Mouse (Mus musculus): ENCODE data around the gene Per1. TPM values are rescaled to one million over a fixed set of nuclear protein-coding genes. Genes with fewer than 3 reads are reported as not detected.

The Per1 gene
- polyA plus RNA-seq, 1 experiment from 2014 or later = 15.4 TPM

Other genes starting within 250 kb of the Per1 start
- gene Ndel1, start 223.4 kb upstream of the Per1 start, polyA plus RNA-seq (2015; fragmentation: Nextera tagmentation; extraction: Ambion mirVana) = 78.7 and 80.4 TPM in 2 replicates
- 0.22 and 0.64 TPM in 2 replicates for gene Rnf222, start 206.7 kb upstream of the Per1 start, polyA plus RNA-seq (2015; fragmentation: Nextera tagmentation; extraction: Ambion mirVana)
- gene Rpl26, start 193.6 kb upstream of the Per1 start, polyA plus RNA-seq (2015; fragmentation: Nextera tagmentation; extraction: Ambion mirVana) = 1,013 and 1,066 TPM in 2 replicates
- gene Odf4, start 168.1 kb upstream of the Per1 start, polyA plus RNA-seq (2015; fragmentation: Nextera tagmentation; extraction: Ambion mirVana) = not detected in 2 replicates
- 8.5 and 8.8 TPM in 2 replicates for gene Arhgef15, start 137.7 kb upstream of the Per1 start, polyA plus RNA-seq (2015; fragmentation: Nextera tagmentation; extraction: Ambion mirVana)
- gene Slc25a35, start 127.1 kb upstream of the Per1 start, polyA plus RNA-seq (2015; fragmentation: Nextera tagmentation; extraction: Ambion mirVana) = 5.1 and 5.3 TPM in 2 replicates
- gene Rangrf, start 120.0 kb upstream of the Per1 start, polyA plus RNA-seq (2015; fragmentation: Nextera tagmentation; extraction: Ambion mirVana) = 55.9 and 63.0 TPM in 2 replicates
- gene Pfas, start 86.8 kb upstream of the Per1 start, polyA plus RNA-seq (2015; fragmentation: Nextera tagmentation; extraction: Ambion mirVana) = 31.5 and 33.7 TPM in 2 replicates
- 40.3 and 45.5 TPM in 2 replicates for gene Ctc1, start 79.3 kb upstream of the Per1 start, polyA plus RNA-seq (2015; fragmentation: Nextera tagmentation; extraction: Ambion mirVana)
- 134 and 146 TPM in 2 replicates for gene Aurkb, start 49.6 kb upstream of the Per1 start, polyA plus RNA-seq (2015; fragmentation: Nextera tagmentation; extraction: Ambion mirVana)
- gene Borcs6, start 35.5 kb upstream of the Per1 start, polyA plus RNA-seq (2015; fragmentation: Nextera tagmentation; extraction: Ambion mirVana) = 10.3 and 10.7 TPM in 2 replicates
- 49.6 and 55.0 TPM in 2 replicates for gene Tmem107, start 24.4 kb upstream of the Per1 start, polyA plus RNA-seq (2015; fragmentation: Nextera tagmentation; extraction: Ambion mirVana)
- 68.5 and 84.6 TPM in 2 replicates for gene Vamp2, start 6.7 kb upstream of the Per1 start, polyA plus RNA-seq (2015; fragmentation: Nextera tagmentation; extraction: Ambion mirVana)
- gene Hes7, start 25.2 kb downstream of the Per1 start, polyA plus RNA-seq (2015; fragmentation: Nextera tagmentation; extraction: Ambion mirVana) = 0.76 and 1.0 TPM in 2 replicates
- 0.37 TPM in 2 replicates for gene 9130213A22Rik, start 27.4 kb downstream of the Per1 start, polyA plus RNA-seq (2015; fragmentation: Nextera tagmentation; extraction: Ambion mirVana)
- gene Aloxe3, start 30.7 kb downstream of the Per1 start, polyA plus RNA-seq (2015; fragmentation: Nextera tagmentation; extraction: Ambion mirVana) = 0.27 and 1.2 TPM in 2 replicates
- gene Alox12b, start 61.8 kb downstream of the Per1 start, polyA plus RNA-seq (2015; fragmentation: Nextera tagmentation; extraction: Ambion mirVana) = 4.2 and 11.5 TPM in 2 replicates
- gene Alox8, start 102.6 kb downstream of the Per1 start, polyA plus RNA-seq (2015; fragmentation: Nextera tagmentation; extraction: Ambion mirVana) = 0.28 and 0.31 TPM in 2 replicates
- gene Gucy2e, start 141.8 kb downstream of the Per1 start, polyA plus RNA-seq (2015; fragmentation: Nextera tagmentation; extraction: Ambion mirVana) = 0.04 TPM in 1 of 2 replicates, not detected in the other
- 18.6 and 19.5 TPM in 2 replicates for gene Cntrob, start 228.6 kb downstream of the Per1 start, polyA plus RNA-seq (2015; fragmentation: Nextera tagmentation; extraction: Ambion mirVana)
- 146 and 157 TPM in 2 replicates for gene Trappc1, start 228.8 kb downstream of the Per1 start, polyA plus RNA-seq (2015; fragmentation: Nextera tagmentation; extraction: Ambion mirVana)
- gene Kcnab3, start 231.0 kb downstream of the Per1 start, polyA plus RNA-seq (2015; fragmentation: Nextera tagmentation; extraction: Ambion mirVana) = 1.3 TPM in 2 replicates
- 12.6 and 12.8 TPM in 2 replicates for gene Rnf227, start 245.2 kb downstream of the Per1 start, polyA plus RNA-seq (2015; fragmentation: Nextera tagmentation; extraction: Ambion mirVana)